Mouse (Mus musculus): ENCODE data around the gene Mprip. TPM values are rescaled to one million over a fixed set of nuclear protein-coding genes. Genes with fewer than 3 reads are reported as not detected.

The Mprip gene
- polyA plus RNA-seq, 1 experiment from 2014 or later: 77.3 TPM

DNA sequence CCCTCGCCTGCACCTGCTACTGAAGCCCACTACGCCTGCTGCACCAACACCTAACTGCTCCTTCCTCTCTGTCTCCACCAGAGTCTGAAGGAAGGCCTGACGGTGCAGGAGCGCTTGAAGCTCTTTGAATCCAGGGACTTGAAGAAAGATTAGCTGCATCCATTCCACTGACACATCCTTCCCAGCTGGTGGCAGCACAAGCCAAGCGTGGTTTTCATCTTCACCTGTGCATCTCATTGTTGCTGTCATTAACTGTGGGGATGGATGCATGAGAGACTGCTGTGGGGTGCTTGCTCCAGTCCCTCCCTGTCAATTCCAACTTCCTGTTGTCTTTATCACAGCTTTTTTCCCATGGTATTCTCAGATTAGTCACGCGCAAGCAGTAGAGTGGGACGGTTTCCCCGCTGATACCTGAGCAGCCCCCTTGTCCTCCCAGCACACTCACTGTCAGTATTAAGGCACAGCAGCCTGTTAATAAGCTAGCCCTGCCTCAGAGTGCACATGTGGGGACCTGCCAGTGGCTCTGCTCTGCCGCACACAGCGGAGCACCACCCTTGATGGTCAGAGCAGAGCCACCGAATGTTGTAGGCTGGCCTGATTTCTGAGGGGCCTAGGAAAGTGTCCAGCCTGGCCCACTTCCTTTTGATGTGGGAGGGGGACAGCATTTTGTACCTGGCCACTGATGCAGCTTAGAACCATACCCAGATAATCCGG, 114.5 kb downstream of the Mprip start:
- 88% methylated on average over 13 of the region's 13 CpGs for WGBS
- H3K36me3 ChIP-seq (replicated peaks): peaks cover 76% of the 10 kb centered on the region
- ATAC-seq (ENCODE audit: low FRiP score): no peak
- no peak overlapping the region for H3K4me3 ChIP-seq (replicated peaks)
- no peaks in the 10 kb centered on the region for H3K4me1 ChIP-seq
- no peaks in the 10 kb centered on the region for H3K27me3 ChIP-seq
- H3K9me3 ChIP-seq: no peaks in the 10 kb centered on the region
- no peak overlapping the region for H3K27ac ChIP-seq
- no peak overlapping the region for H3K9ac ChIP-seq
- H3K4me2 ChIP-seq: no peak overlapping the region

- no peak overlapping the region for H3K4me2 ChIP-seq
- H3K27ac ChIP-seq: no peak overlapping the region
- H3K27me3 ChIP-seq: no peaks in the 10 kb centered on the region
- peaks cover 2% of the 10 kb centered on the region; the same call in 1 of the 2 replicates for H3K4me1 ChIP-seq
- H3K9ac ChIP-seq: no peak overlapping the region
- no peak for ATAC-seq (ENCODE audit: low FRiP score)
- no peak overlapping the region for H3K4me3 ChIP-seq (replicated peaks)
- peaks cover 60% of the 10 kb centered on the region for H3K36me3 ChIP-seq (replicated peaks)
- no peaks in the 10 kb centered on the region for H3K9me3 ChIP-seq
- WGBS: 89% methylated on average over 5 of the region's 5 CpGs
Observed at GRCm38 (mm10) chr11:59777259-59777658, 116.2 kb downstream of the Mprip start.

DNA sequence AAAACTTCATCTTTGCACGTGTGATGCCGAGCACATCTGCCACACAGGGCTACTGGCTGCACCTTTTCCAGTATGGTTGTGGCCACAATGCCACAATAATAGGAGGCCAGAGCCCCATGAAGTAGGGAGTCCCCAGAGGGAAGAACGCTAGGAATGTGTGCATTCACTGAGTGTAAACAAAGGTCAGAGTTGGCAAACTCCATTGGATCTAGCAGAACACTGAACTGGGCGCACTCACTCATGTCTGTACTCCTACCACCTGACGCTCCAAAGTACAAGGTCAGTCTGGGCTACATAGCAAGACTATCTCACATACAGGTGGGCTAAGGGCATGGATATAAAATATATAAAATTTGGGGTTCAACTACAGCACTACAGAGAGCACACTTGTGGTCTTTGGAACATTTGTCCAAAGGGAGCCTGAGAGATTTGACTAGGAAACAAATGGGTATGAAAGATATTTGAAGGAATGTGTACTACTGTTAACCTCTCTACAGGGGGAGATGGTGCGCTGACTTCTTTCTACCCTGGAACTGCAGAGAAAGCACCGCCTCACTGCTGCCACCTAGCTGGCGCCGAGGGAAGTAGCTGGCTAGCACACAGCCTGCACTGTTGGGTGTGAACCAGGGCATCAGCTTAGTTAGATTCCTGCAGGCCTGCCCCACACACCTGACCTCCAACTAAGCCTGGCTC, 117.2 kb downstream of the Mprip start:
- ATAC-seq (ENCODE audit: low FRiP score): no peak
- Histone ChIP-seq H3K27me3 (no peaks in the 10 kb centered on the region), H3K9me3 (no peaks in the 10 kb centered on the region), H3K27ac (no peak overlapping the region), H3K36me3 (replicated peaks) (peaks cover 51% of the 10 kb centered on the region), H3K4me3 (replicated peaks) (no peak overlapping the region), H3K4me1 (peaks cover 2% of the 10 kb centered on the region; the same call in 1 of the 2 replicates), H3K9ac (no peak overlapping the region), H3K4me2 (no peak overlapping the region)
- WGBS: 57% methylated on average over 9 of the region's 9 CpGs

GRCm38 (mm10) chr11:59778874-59779223, 117.7 kb downstream of the Mprip start:
- WGBS: 89% methylated on average over 1 of the region's 1 CpGs
- Histone ChIP-seq H3K36me3 (replicated peaks) (peaks cover 46% of the 10 kb centered on the region), H3K4me3 (replicated peaks) (no peak overlapping the region), H3K4me2 (no peak overlapping the region), H3K27ac (no peak overlapping the region), H3K27me3 (no peaks in the 10 kb centered on the region), H3K9me3 (no peaks in the 10 kb centered on the region), H3K9ac (no peak overlapping the region), H3K4me1 (peaks cover 2% of the 10 kb centered on the region; the same call in 1 of the 2 replicates)
- no peak for ATAC-seq (ENCODE audit: low FRiP score)

DNA sequence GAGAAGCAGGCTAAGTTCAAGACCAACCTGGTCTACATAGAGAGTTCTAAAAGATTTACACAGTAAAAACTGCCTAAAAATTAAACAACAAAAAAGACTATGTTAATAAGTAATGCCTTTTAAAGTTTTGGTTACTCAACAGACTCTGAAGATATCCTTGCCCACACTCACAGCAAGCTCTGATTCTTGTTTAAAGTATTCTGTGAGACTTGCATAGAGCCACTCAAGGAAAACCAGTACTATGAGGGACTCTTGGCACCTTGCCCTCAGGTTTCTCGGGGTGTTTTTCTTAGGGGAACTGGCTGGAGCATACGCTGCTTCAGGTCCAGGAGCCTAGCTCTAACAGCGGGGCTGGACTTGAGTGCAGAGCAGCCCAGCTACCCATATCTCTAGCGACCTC, 118.3 kb downstream of the Mprip start:
- Histone ChIP-seq H3K27ac (no peak overlapping the region), H3K9ac (no peak overlapping the region), H3K4me3 (replicated peaks) (no peak overlapping the region), H3K27me3 (no peaks in the 10 kb centered on the region), H3K4me2 (no peak overlapping the region), H3K36me3 (replicated peaks) (peaks cover 41% of the 10 kb centered on the region), H3K9me3 (no peaks in the 10 kb centered on the region), H3K4me1 (peaks cover 2% of the 10 kb centered on the region; the same call in 1 of the 2 replicates)
- ATAC-seq (ENCODE audit: low FRiP score): no peak
- 91% methylated on average over 4 of the region's 4 CpGs for WGBS

DNA sequence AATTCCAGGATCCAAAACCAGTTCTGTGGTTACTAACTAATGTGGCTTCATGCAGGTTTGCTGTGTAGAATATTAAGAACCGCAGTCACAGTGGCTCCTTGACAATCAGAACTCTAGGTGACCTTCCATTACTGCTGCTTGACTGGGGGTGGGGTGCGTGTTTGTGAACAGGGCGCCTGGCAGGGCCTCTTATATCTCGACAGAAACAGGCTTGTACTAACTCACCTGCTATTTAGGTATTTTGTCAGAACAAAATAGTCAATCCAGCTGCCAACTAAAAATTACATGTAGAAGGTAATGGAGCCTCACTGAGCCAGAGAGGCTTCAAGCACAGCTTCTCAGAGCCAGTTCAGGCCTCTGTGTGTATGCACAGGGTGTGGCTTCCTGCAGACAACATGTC, 119.1 kb downstream of the Mprip start:
- 86% methylated on average over 4 of the region's 4 CpGs for WGBS
- Histone ChIP-seq H3K9me3 (no peaks in the 10 kb centered on the region), H3K27me3 (no peaks in the 10 kb centered on the region), H3K27ac (no peak overlapping the region), H3K4me1 (peaks cover 2% of the 10 kb centered on the region; the same call in 1 of the 2 replicates), H3K4me2 (no peak overlapping the region), H3K4me3 (replicated peaks) (no peak overlapping the region), H3K9ac (no peak overlapping the region), H3K36me3 (replicated peaks) (peaks cover 33% of the 10 kb centered on the region)
- no peak for ATAC-seq (ENCODE audit: low FRiP score)

DNA sequence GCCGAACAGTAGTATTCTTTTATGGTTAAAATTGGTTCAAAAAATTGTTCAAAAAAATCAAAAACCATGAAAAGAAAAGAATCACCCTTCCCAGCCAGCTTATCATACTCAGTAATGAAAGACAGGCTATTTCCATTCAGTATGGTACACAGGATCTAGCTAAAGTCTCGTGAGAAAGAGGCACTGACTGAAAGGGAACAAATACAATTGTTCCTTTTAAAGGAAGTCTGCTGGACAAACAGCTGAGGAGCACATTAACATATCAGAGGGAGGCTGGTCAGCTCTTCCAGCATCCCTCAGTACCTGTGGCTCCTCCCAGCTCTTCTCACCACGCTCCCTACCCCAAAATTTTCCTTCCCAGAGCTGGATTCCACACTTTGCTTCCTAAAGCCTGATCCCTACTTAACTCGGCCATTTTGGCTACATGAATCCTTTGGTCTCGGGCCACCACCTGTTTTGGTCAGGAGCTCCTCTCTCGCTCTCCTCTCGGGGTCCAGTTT, 121.0 kb downstream of the Mprip start:
- Histone ChIP-seq H3K9me3 (no peaks in the 10 kb centered on the region), H3K4me2 (no peak overlapping the region), H3K27ac (no peak overlapping the region), H3K4me1 (peaks cover 8% of the 10 kb centered on the region), H3K27me3 (peaks cover 13% of the 10 kb centered on the region; the same call in 1 of the 2 replicates), H3K4me3 (replicated peaks) (no peak overlapping the region), H3K9ac (no peak overlapping the region), H3K36me3 (replicated peaks) (peaks cover 16% of the 10 kb centered on the region)
- WGBS: 66% methylated on average over 7 of the region's 7 CpGs
- ATAC-seq (ENCODE audit: low FRiP score): no peak

DNA sequence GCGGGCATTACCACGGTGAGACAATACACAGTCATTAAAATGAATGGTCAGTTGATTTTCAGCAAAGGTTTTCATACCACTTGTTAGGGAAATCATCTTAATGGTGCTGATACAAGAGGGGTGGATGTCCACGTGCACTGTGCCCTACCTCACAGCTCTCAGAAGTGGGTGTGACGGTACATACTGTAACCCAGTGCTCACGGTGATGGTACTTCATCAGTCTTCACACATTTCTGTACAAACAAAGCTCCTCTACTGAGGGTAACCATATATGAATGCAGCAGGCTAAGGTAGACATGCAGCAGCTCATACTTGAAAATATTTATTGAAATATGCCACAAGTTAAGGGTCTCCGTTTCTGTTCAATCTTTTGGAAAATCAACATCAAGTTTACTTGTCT, 122.5 kb downstream of the Mprip start:
- H3K9me3 ChIP-seq: no peaks in the 10 kb centered on the region
- H3K36me3 ChIP-seq (replicated peaks): peaks cover 3% of the 10 kb centered on the region
- no peak overlapping the region for H3K9ac ChIP-seq
- no peak for ATAC-seq (ENCODE audit: low FRiP score)
- no peak overlapping the region for H3K4me2 ChIP-seq
- WGBS: 89% methylated on average over 6 of the region's 6 CpGs
- peaks cover 19% of the 10 kb centered on the region; the same call in 1 of the 2 replicates for H3K27me3 ChIP-seq
- no peak overlapping the region for H3K4me3 ChIP-seq (replicated peaks)
- H3K27ac ChIP-seq: no peak overlapping the region
- H3K4me1 ChIP-seq: peaks cover 15% of the 10 kb centered on the region

GRCm38 (mm10) chr11:59786444-59787198, 125.5 kb downstream of the Mprip start:
- Histone ChIP-seq H3K27me3 (peaks cover 19% of the 10 kb centered on the region; the same call in 1 of the 2 replicates), H3K36me3 (replicated peaks) (peaks cover 6% of the 10 kb centered on the region), H3K4me1 (peaks cover 15% of the 10 kb centered on the region), H3K4me3 (replicated peaks) (peak overlapping the region; percentile 43), H3K4me2 (peak overlapping the region; percentile 71), H3K9ac (peak overlapping the region; percentile 43), H3K27ac (no peak overlapping the region), H3K9me3 (no peaks in the 10 kb centered on the region)
- WGBS: 58% methylated on average over 15 of the region's 15 CpGs
- no peak for ATAC-seq (ENCODE audit: low FRiP score)

GRCm38 (mm10) chr11:59787199-59787781, 126.2 kb downstream of the Mprip start, which contains the start of gene Pld6:
TSS of gene Pld6 (minus strand) at chr11:59787645.
- Histone ChIP-seq H3K4me2 (peak within 1 kb of the TSS; percentile 71), H3K4me3 (replicated peaks) (peak within 1 kb of the TSS; percentile 43), H3K9ac (peak within 1 kb of the TSS; percentile 43), H3K36me3 (replicated peaks) (peaks cover 13% of the 10 kb centered on the region), H3K9me3 (no peaks in the 10 kb centered on the region), H3K27me3 (peaks cover 19% of the 10 kb centered on the region; the same call in 1 of the 2 replicates), H3K27ac (no peak within 1 kb of the TSS), H3K4me1 (peaks cover 13% of the 10 kb centered on the region)
- 1% methylated on average over 51 of the region's 51 CpGs for WGBS
- peak; percentile 67 for ATAC-seq (ENCODE audit: low FRiP score)

DNA sequence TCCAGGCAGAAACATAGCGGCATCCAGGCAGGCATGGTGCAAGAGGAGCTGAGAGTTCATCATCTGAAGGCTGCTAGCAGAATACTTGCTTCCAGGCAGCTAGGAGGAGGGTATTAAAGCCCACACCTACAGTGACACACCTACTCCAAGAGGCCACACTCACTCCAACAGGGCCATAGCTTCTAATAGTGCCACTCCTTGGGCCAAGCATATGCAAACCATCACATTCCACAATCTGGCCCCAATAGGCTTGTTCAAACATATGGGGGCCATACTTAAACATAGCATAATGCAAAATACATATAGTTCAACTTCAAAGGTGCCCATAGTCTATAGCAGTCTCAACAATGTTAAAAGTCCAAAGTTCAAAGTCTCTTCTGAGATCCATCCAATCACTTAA, 128.2 kb downstream of the Mprip start:
- Histone ChIP-seq H3K4me1 (peaks cover 13% of the 10 kb centered on the region), H3K4me3 (replicated peaks) (no peak overlapping the region), H3K4me2 (no peak overlapping the region), H3K9me3 (no peaks in the 10 kb centered on the region), H3K36me3 (replicated peaks) (peaks cover 33% of the 10 kb centered on the region), H3K27me3 (peaks cover 19% of the 10 kb centered on the region; the same call in 1 of the 2 replicates), H3K27ac (no peak overlapping the region), H3K9ac (no peak overlapping the region)
- 92% methylated on average over 1 of the region's 1 CpGs for WGBS
- ATAC-seq (ENCODE audit: low FRiP score): no peak

- Histone ChIP-seq H3K4me1 (no peaks in the 10 kb centered on the region), H3K27ac (no peak overlapping the region)
Observed at GRCm38 (mm10) chr11:59793390-59793789, 132.3 kb downstream of the Mprip start.

More at GRCm38 (mm10) chr11:59793390-59793789, 132.3 kb downstream of the Mprip start:
- Histone ChIP-seq H3K36me3 (replicated peaks) (peaks cover 73% of the 10 kb centered on the region), H3K4me2 (no peak overlapping the region), H3K4me3 (replicated peaks) (no peak overlapping the region), H3K9ac (no peak overlapping the region), H3K9me3 (no peaks in the 10 kb centered on the region), H3K27me3 (no peaks in the 10 kb centered on the region)
- 91% methylated on average over 6 of the region's 6 CpGs for WGBS
- ATAC-seq (ENCODE audit: low FRiP score): no peak

Measured in forebrain, embryonic 12.5 days (tissue).